Mouse (Mus musculus) small intestine, adult 2 months (tissue): ENCODE data around the gene Slc24a3. TPM values are rescaled to one million over a fixed set of nuclear protein-coding genes. Genes with fewer than 3 reads are reported as not detected.

Source experiments
- H3K27ac ChIP-seq: fragments of 200-500 bp; 2 replicates; pipeline ENCODE4 v1.5.1; 2012; ENCODE audit warnings: low read depth, low read length, control low read depth, inconsistent platforms; ENCODE audit not compliant: insufficient read depth
- H3K27me3 ChIP-seq: fragments of 200-500 bp; 2 replicates; pipeline ENCODE4 v1.6.1; 2012; ENCODE audit warnings: mild to moderate bottlenecking, moderate library complexity, low read length, inconsistent platforms; ENCODE audit not compliant: control insufficient read depth, insufficient read depth
- H3K36me3 ChIP-seq: fragments of 200-500 bp; 2 replicates; pipeline ENCODE4 v1.6.1; 2012; ENCODE audit warnings: mild to moderate bottlenecking, low read length, control low read depth, inconsistent platforms; ENCODE audit not compliant: control insufficient read depth, insufficient read depth
- H3K4me1 ChIP-seq: fragments of 200-500 bp; 2 replicates; pipeline ENCODE4 v1.6.1; 2012; ENCODE audit warnings: low read length, inconsistent platforms, mixed read lengths; ENCODE audit not compliant: control insufficient read depth, insufficient read depth, insufficient read length
- H3K4me3 ChIP-seq: fragments of 200-500 bp; 2 replicates; pipeline ENCODE4 v1.5.1; 2012; ENCODE audit warnings: low read depth, mild to moderate bottlenecking, control low read depth, inconsistent platforms, low read length, moderate library complexity
- CTCF ChIP-seq: fragments of 200-500 bp; IDR thresholded peaks from 2 replicates; pipeline ENCODE4 v1.5.1; 2012; ENCODE audit warnings: low read depth, mild to moderate bottlenecking, control low read depth, inconsistent platforms, low read length, moderate library complexity, mixed read lengths; ENCODE audit not compliant: insufficient replicate concordance, insufficient read length; ENCODE audit errors: extremely low read depth
- POLR2A ChIP-seq: fragments of 200-500 bp; IDR thresholded peaks from 2 replicates; pipeline ENCODE4 v1.6.1; 2012; ENCODE audit warnings: low read depth, mild to moderate bottlenecking, control low read depth, inconsistent platforms, low read length, moderate library complexity
- WGBS: fragments of 180-500 bp; shearing (Covaris S2); methylation state at CpG from one replicate; pipeline ENCODE4 v1.1.7; 2018; 5-methylcytosine and 5-hydroxymethylcytosine counted together
- polyA plus RNA-seq: library from polyadenylated mRNA; depleted of rRNA; stranded (reverse); fragments of >200 nt; gene quantifications from 2 replicates; pipeline ENCODE4 v1.2.3, GENCODE M21; 2012

Gene Slc24a3
- polyA plus RNA-seq, 1 experiment = 6.1 TPM

DNA sequence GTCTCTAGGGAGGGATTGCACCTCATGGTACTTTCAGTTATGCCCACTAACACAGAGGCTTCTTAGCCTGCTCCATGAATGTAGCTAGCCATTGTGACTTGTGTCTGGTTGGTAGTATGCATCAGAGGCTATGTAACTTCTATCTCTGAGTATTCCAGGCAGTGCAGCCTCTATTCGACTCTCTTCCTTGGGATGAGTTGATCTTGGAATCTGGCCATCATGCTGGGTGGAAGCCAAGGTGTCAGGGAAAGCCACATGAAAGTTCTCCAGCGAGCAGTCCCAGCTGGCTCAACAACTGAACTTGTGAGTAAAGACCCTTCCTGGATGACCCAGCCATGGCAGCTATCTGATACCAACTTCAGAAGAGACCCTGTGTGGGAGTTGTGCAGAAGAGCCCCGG is 89.8 kb downstream of the Slc24a3 start:
- TF ChIP-seq POLR2A (no peak), CTCF (no peak)
- Histone ChIP-seq H3K27ac (no peak overlapping the region), H3K4me1 (peaks cover 2% of the 10 kb centered on the region; the same call in 1 of the 2 replicates), H3K4me3 (no peak overlapping the region), H3K27me3 (no peaks in the 10 kb centered on the region), H3K36me3 (no peaks in the 10 kb centered on the region)
- WGBS = 41% methylated on average over 3 of the region's 3 CpGs

DNA sequence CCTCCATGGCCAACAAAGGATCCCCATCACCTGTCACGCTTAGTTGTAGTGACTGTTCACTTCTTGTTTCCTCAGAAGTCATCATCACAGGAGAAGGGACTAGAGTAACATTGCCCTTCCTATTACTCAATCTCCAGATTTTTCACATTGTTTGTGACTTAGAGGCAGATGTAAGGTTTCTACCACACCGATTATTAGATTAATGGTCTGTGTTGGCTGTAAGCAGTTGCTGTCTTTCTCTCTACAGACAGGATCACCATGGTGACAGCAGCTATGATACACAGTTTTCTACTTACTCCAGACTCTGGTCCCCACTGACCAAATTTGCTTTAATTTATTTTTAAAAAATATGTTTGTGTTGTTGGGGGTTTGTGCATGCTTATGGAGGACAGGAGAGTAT is 90.3 kb downstream of the Slc24a3 start:
- no peak overlapping the region for H3K27ac ChIP-seq
- no peak overlapping the region for H3K4me3 ChIP-seq
- no peaks in the 10 kb centered on the region for H3K36me3 ChIP-seq
- H3K4me1 ChIP-seq = peaks cover 2% of the 10 kb centered on the region; the same call in 1 of the 2 replicates
- TF ChIP-seq POLR2A (no peak), CTCF (no peak)
- 87% methylated on average over 2 of the region's 2 CpGs for WGBS
- H3K27me3 ChIP-seq = no peaks in the 10 kb centered on the region

DNA sequence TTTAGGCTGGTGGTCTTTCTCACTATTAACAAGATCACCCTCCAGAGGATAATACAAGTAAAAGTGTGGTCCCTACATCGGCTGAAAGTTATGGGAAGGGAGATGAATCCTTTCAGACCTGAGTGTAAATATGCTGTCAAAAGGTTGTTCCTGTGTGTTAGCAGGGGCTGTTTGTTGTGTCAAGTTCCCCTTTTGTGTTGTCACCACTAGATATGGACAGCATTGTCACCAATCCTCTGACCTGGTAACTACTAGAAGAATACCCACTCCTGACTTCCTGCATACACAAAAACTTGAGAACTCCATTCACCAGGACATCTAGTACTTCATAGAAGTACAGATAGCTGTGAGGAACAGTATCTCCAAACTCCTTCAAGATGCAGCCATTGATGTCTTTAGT is 93.0 kb downstream of the Slc24a3 start:
- Histone ChIP-seq H3K27me3 (no peaks in the 10 kb centered on the region), H3K36me3 (no peaks in the 10 kb centered on the region), H3K27ac (no peak overlapping the region), H3K4me1 (peaks cover 2% of the 10 kb centered on the region; the same call in 1 of the 2 replicates), H3K4me3 (no peak overlapping the region)
- no peak for TF ChIP-seq CTCF
- TF ChIP-seq POLR2A = no peak
- 68% methylated on average over 1 of the region's 1 CpGs for WGBS

DNA sequence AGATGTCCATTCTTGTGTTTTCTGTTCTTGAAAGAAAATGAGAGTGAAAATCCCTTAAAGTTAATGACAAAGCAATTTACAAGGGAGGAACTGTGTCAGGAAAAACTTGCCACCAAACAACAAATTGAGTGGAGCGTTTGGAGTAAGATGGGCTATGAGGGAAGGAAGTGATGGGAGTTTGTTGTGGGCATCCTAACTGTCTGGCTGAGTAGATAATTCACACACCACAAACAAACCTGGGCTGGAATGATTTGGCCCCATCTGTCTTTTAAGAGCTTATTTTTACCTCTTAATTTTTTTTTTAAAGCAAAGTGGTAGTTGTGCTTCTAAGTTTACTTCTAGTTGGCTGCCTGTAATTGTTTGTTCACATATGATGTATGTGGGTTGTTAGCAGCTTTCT is 94.6 kb downstream of the Slc24a3 start:
- no peak overlapping the region for H3K27ac ChIP-seq
- no peak for TF ChIP-seq POLR2A
- no peak for TF ChIP-seq CTCF
- no peak overlapping the region for H3K4me3 ChIP-seq
- no peaks in the 10 kb centered on the region for H3K36me3 ChIP-seq
- H3K4me1 ChIP-seq = peaks cover 1% of the 10 kb centered on the region; the same call in 1 of the 2 replicates
- H3K27me3 ChIP-seq = no peaks in the 10 kb centered on the region
- 79% methylated on average over 1 of the region's 1 CpGs for WGBS

DNA sequence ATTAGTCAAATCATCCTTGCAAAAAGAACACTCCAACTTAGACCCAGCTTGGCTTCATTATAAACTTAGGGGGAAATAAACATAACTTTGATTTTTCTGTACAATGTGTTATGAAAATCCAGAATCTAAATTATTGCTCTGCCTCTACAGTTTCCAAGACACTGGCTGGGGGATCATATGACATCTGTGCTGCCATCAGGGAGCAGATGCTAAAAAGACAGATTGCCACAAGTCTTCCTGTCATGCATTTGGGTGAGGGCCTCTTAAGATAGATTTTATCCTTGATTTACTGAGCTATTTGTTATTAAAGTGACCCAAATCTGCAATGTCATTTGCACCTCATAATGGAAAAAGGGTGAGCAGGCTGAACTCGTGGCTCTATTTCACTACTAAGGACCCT is 99.2 kb downstream of the Slc24a3 start:
- WGBS = 41% methylated on average over 1 of the region's 1 CpGs
- no peaks in the 10 kb centered on the region for H3K36me3 ChIP-seq
- no peak overlapping the region for H3K27ac ChIP-seq
- H3K4me3 ChIP-seq = no peak overlapping the region
- H3K4me1 ChIP-seq = no peaks in the 10 kb centered on the region
- TF ChIP-seq CTCF = no peak
- no peak for TF ChIP-seq POLR2A
- no peaks in the 10 kb centered on the region for H3K27me3 ChIP-seq

DNA sequence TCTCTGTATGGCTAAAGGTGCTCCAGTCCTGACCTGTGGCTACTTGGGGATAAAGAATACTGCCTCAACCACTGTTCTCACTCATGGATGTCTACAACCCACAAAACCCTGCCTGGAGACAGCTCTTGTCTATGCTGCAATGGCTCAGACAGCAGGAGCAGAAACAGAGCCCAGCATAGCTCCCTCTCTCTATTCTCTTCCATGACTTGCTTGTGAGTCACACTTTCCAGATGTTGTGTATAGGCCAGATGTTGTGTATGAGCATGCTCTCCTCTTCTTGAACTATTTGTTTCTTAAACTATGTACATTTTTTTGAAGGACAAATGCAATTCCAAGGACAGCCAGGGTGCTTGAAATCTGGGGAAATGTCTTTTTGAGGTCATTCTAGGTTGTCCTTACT is 101.4 kb downstream of the Slc24a3 start:
- H3K36me3 ChIP-seq = no peaks in the 10 kb centered on the region
- no peak overlapping the region for H3K27ac ChIP-seq
- H3K27me3 ChIP-seq = no peaks in the 10 kb centered on the region
- H3K4me3 ChIP-seq = no peak overlapping the region
- TF ChIP-seq CTCF (no peak), POLR2A (no peak)
- no peaks in the 10 kb centered on the region for H3K4me1 ChIP-seq

DNA sequence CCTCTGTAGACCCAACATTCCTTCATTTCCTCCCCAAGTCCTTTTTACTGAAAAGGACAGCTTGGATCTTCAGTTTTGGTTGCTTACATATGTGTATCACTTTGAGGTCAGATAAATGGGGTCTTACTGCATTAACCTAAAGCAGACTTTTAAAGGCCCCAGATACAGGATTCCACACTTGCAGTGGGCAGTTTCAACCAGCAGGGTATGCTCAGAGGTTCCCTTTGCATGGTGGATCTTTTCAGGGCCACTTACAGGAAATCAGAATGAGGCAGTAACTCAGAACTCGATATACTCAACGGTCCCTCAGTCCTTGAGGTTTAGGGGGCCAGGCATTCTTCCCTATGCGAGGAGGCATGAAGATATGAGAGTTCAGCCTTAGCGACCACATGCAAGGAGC is 101.9 kb downstream of the Slc24a3 start:
- Histone ChIP-seq H3K27me3 (no peaks in the 10 kb centered on the region), H3K4me3 (no peak overlapping the region), H3K27ac (no peak overlapping the region), H3K36me3 (no peaks in the 10 kb centered on the region), H3K4me1 (no peaks in the 10 kb centered on the region)
- TF ChIP-seq CTCF (no peak), POLR2A (no peak)
- 75% methylated on average over 4 of the region's 4 CpGs for WGBS
